Mouse (Mus musculus) testis, adult 10 weeks (tissue): ENCODE results near the gene Arf4. TPM values are rescaled to one million over a fixed set of nuclear protein-coding genes. Genes with fewer than 3 reads are reported as not detected.

Source experiments
- polyA plus RNA-seq: library from polyadenylated mRNA; stranded (reverse); fragments of 350-450 nt; fragmentation: Illumina TruSeq; extraction: RNeasy Lipid Tissue Mini Kit (QIAGEN cat#74804); gene quantifications from one replicate; pipeline ENCODE4 v1.2.3, GENCODE M21; 2014; ENCODE audit warnings: low read depth, low replicate concordance

Arf4 gene
- polyA plus RNA-seq: 240 TPM

DNA sequence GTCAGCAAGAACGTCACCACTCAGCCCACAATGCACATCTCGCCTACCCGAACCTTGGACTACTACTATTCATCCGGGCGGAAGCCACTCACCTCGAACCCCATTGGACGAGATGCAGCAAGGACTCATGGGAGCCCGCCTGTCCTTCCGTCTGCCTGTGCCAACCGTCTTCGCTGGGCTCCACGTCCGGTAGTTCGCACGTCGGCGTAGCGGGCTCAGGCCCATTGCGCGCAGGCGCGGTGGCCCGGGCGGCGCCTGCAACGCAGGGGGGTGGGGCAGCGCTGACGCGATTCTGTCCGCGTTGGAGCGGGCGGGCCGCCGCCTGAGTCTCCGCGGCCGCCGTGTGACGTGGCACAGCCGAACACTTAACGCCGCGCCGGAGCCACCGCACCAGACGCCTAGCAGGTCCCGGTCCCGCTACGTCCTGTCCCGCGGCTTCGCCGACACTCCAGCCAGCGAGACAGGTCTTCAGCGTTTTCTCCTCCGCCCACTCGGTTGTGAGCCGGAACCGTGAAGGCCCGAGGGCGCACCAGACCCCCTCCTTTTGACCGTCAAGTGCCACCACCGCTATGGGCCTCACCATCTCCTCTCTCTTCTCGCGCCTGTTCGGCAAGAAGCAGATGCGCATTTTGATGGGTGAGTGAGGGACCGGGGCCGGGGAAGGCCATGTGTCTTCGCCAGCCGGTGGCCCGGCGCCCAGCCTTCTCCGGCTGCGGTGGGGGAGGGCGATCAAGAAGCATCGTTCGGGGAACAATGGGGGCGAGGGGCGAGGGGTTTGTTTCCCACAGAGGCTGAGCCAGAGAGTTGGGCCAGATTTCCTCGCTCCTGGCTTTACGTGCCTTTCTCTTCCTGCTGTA, at the start of gene Arf4:
Arf4 (plus strand) TSS at position 224 of the 857 bp plus-strand sequence.

GRCm38 (mm10) chr14:26669292-26670073, 31.6 kb downstream of the Arf4 start, which contains the start of gene Pde12:
Gene Pde12 (minus strand): TSS chr14:26669883.

GRCm38 (mm10) chr14:26692974-26693373, 55.1 kb downstream of the Arf4 start, which contains the start of gene Dnah12:
Gene Dnah12 (plus strand): TSS chr14:26693274.

Other genes with a start within 250 kb of the Arf4 start
- 288 TPM for gene Slmap, start 103.1 kb upstream of the Arf4 start, polyA plus RNA-seq
- 14.1 TPM for gene Dennd6a, start 64.2 kb upstream of the Arf4 start, polyA plus RNA-seq
- 6.3 TPM for gene Pde12, start 31.8 kb downstream of the Arf4 start, polyA plus RNA-seq
- 65.4 TPM for gene Dnah12, start 55.2 kb downstream of the Arf4 start, polyA plus RNA-seq